Mouse (Mus musculus) heart, postnatal 0 days (tissue): Measurements from ENCODE around the gene 1700088E04Rik. TPM values are rescaled to one million over a fixed set of nuclear protein-coding genes. Genes with fewer than 3 reads are reported as not detected.

ENCODE experiments used
- ATAC-seq: fragments of 200-750 bp; cut with Nextera tagmentation; 2 replicates; pipeline ENCODE4 v1.8.0; 2017; ENCODE audit warnings: low read depth, moderate number of reproducible peaks, moderate library complexity; ENCODE audit not compliant: insufficient read depth
- DNase-seq: peaks from one replicate; pipeline ENCODE4 v3.0.0-alpha.2; 2016; ENCODE audit warnings: low spot score
- H3K27ac ChIP-seq: fragments of 300-500 bp; sonication (generic); 2 replicates; pipeline ENCODE4 v1.5.1; 2014; ENCODE audit warnings: low read depth, mild to moderate bottlenecking
- H3K27me3 ChIP-seq: fragments of 300-500 bp; sonication (generic); 2 replicates; pipeline ENCODE4 v1.6.1; 2014; ENCODE audit warnings: low read length, mixed read lengths; ENCODE audit not compliant: control insufficient read depth, insufficient read depth
- H3K36me3 ChIP-seq: fragments of 300-500 bp; sonication (generic); replicated peaks from 2 replicates; pipeline ENCODE4 v1.6.1; 2014; ENCODE audit warnings: low read length, mixed read lengths; ENCODE audit not compliant: control insufficient read depth, insufficient read depth
- H3K4me1 ChIP-seq: fragments of 300-500 bp; sonication (generic); 2 replicates; pipeline ENCODE4 v1.6.1; 2014; ENCODE audit warnings: antibody characterized with exemption; ENCODE audit not compliant: control insufficient read depth, insufficient read depth
- H3K4me2 ChIP-seq: fragments of 300-500 bp; sonication (generic); 2 replicates; pipeline ENCODE4 v1.6.1; 2014; ENCODE audit warnings: low read depth, mild to moderate bottlenecking, low read length, moderate library complexity
- H3K4me3 ChIP-seq: fragments of 300-500 bp; sonication (generic); 2 replicates; pipeline ENCODE4 v1.5.1; 2014; ENCODE audit warnings: low read depth, low read length
- H3K9ac ChIP-seq: fragments of 300-500 bp; sonication (generic); replicated peaks from 2 replicates; pipeline ENCODE4 v1.6.1; 2014; ENCODE audit warnings: low read depth, low read length, mixed read lengths
- H3K9me3 ChIP-seq: fragments of 300-500 bp; sonication (generic); replicated peaks from 2 replicates; pipeline ENCODE4 v1.6.1; 2016; ENCODE audit warnings: low read length; ENCODE audit not compliant: control insufficient read depth
- CTCF ChIP-seq: IDR thresholded peaks from 2 replicates; pipeline ENCODE4 v1.5.1; 2016; ENCODE audit warnings: antibody characterized with exemption, control low read depth, low read depth
- EP300 ChIP-seq: IDR thresholded peaks from 2 replicates; pipeline ENCODE4 v1.6.1; 2016; ENCODE audit warnings: antibody characterized with exemption, low read depth
- WGBS: fragments of 180-500 bp; shearing (Covaris S2); extraction: QIAGEN DNeasy Blood & Tissue Kit; methylation state at CpG from one replicate; pipeline ENCODE4 v1.1.7; 2014; 5-methylcytosine and 5-hydroxymethylcytosine counted together
- polyA plus RNA-seq: library from polyadenylated mRNA; unstranded; fragments of >200 nt; fragmentation: Nextera tagmentation; extraction: Ambion mirVana; gene quantifications from 2 replicates; pipeline ENCODE4 v1.2.1, GENCODE M21; 2015
- total RNA-seq: library from RNA; depleted of rRNA; stranded (reverse); fragments of >200 nt; gene quantifications from 2 replicates; pipeline ENCODE4 v1.2.3, GENCODE M21; 2014; ENCODE audit warnings: low replicate concordance

Gene 1700088E04Rik
- total and polyA plus RNA-seq, 2 experiments from 2014 or later: 10.7 TPM; not detected in 1

- H3K27ac ChIP-seq: no peak overlapping the region; the same call in 1 of the 2 replicates
- no peaks in the 10 kb centered on the region for H3K27me3 ChIP-seq
- no peaks in the 10 kb centered on the region for H3K9me3 ChIP-seq
- no peak for DNase-seq
- peaks cover 55% of the 10 kb centered on the region for H3K4me1 ChIP-seq
- no peak for ATAC-seq
- H3K4me3 ChIP-seq: no peak overlapping the region
- H3K4me2 ChIP-seq: no peak overlapping the region
- WGBS: 70% methylated on average over 4 of the region's 4 CpGs
- H3K36me3 ChIP-seq: 0 out of 2 replicates have a peak, but pooled peaks cover 5% of the 10 kb centered on the region
- no peak overlapping the region for H3K9ac ChIP-seq
- TF ChIP-seq EP300 (no peak), CTCF (no peak)
These were observed 40.7 kb downstream of the 1700088E04Rik start for GRCm38 (mm10) chr15:79100391-79100790.

- H3K36me3 ChIP-seq: peaks cover 7% of the 10 kb centered on the region; the same call in 1 of the 2 replicates
- H3K9ac ChIP-seq: no peak overlapping the region
- TF ChIP-seq EP300 (no peak), CTCF (no peak)
- peak; percentile 47 for DNase-seq
- ATAC-seq: no peak
- 0 out of 2 replicates have a peak overlapping the region, but pooled peaks have one; percentile 8 for H3K4me2 ChIP-seq
- 44% methylated on average over 4 of the region's 4 CpGs for WGBS
- H3K4me3 ChIP-seq: no peak overlapping the region
- H3K9me3 ChIP-seq: no peaks in the 10 kb centered on the region
- peak overlapping the region; percentile 94 for H3K27ac ChIP-seq
- H3K27me3 ChIP-seq: no peaks in the 10 kb centered on the region
- H3K4me1 ChIP-seq: peaks cover 55% of the 10 kb centered on the region
These were observed 41.6 kb downstream of the 1700088E04Rik start for GRCm38 (mm10) chr15:79099456-79099855.

- no peak for TF ChIP-seq EP300
- no peak for TF ChIP-seq CTCF
- peak; percentile 72 for DNase-seq
These were observed 42.2 kb downstream of the 1700088E04Rik start for GRCm38 (mm10) chr15:79098868-79099267.

GRCm38 (mm10) chr15:79098220-79098619 is 42.8 kb downstream of the 1700088E04Rik start:
- Histone ChIP-seq H3K27ac (peak overlapping the region; percentile 94), H3K4me3 (no peak overlapping the region), H3K36me3 (peaks cover 20% of the 10 kb centered on the region), H3K27me3 (no peaks in the 10 kb centered on the region), H3K9me3 (no peaks in the 10 kb centered on the region), H3K4me2 (no peak overlapping the region; the same call in 1 of the 2 replicates), H3K9ac (no peak overlapping the region; the same call in 1 of the 2 replicates), H3K4me1 (peaks cover 55% of the 10 kb centered on the region)
- 39% methylated on average over 5 of the region's 5 CpGs for WGBS
- TF ChIP-seq EP300: no peak
- no peak for TF ChIP-seq CTCF
- 0 out of 2 replicates have a peak, but pooled peaks have one; percentile 1 for ATAC-seq
- DNase-seq: no peak

More at GRCm38 (mm10) chr15:79098868-79099267, 42.2 kb downstream of the 1700088E04Rik start:
- H3K4me2 ChIP-seq: 0 out of 2 replicates have a peak overlapping the region, but pooled peaks have one; percentile 8
- peaks cover 55% of the 10 kb centered on the region for H3K4me1 ChIP-seq
- H3K9ac ChIP-seq: no peak overlapping the region
- H3K36me3 ChIP-seq: peaks cover 13% of the 10 kb centered on the region
- no peaks in the 10 kb centered on the region for H3K27me3 ChIP-seq
- 24% methylated on average over 7 of the region's 7 CpGs for WGBS
- peak overlapping the region; percentile 94 for H3K27ac ChIP-seq
- no peaks in the 10 kb centered on the region for H3K9me3 ChIP-seq
- no peak for ATAC-seq
- no peak overlapping the region for H3K4me3 ChIP-seq

- ATAC-seq (peak; percentile 93), DNase-seq (peak; percentile 95)
- WGBS: 7% methylated on average over 6 of the region's 6 CpGs
- no peaks in the 10 kb centered on the region for H3K9me3 ChIP-seq
- peak overlapping the region; percentile 94 for H3K27ac ChIP-seq
- peaks cover 21% of the 10 kb centered on the region for H3K36me3 ChIP-seq
- H3K9ac ChIP-seq: no peak overlapping the region; the same call in 1 of the 2 replicates
- no peak overlapping the region for H3K4me3 ChIP-seq
- TF ChIP-seq CTCF (no peak), EP300 (peak; percentile 48; the same call in 1 of the 2 replicates)
- H3K4me2 ChIP-seq: peak overlapping the region; percentile 43
- H3K4me1 ChIP-seq: peaks cover 55% of the 10 kb centered on the region
- H3K27me3 ChIP-seq: no peaks in the 10 kb centered on the region
These were observed 43.4 kb downstream of the 1700088E04Rik start for GRCm38 (mm10) chr15:79097611-79098025.
